Mouse (Mus musculus) heart, adult 18-20 months (tissue): Measurements from ENCODE around the gene Plcb2. TPM values are rescaled to one million over a fixed set of nuclear protein-coding genes. Genes with fewer than 3 reads are reported as not detected.

Experiments used
- DNase-seq, 2 experiments: peaks; one replicate each; pipeline ENCODE4 v3.0.0; 2021 to 2022; ENCODE audit warnings: mixed read lengths in 1 of 2
- long read RNA-seq, 2 experiments: library from polyadenylated mRNA; stranded (forward); transcript quantifications; one replicate each; pipeline ENCODE4 v2.0.0; 2021
- total RNA-seq, 2 experiments: library from RNA; stranded (reverse); gene quantifications; 2 replicates each; pipeline ENCODE4 v1.2.3; 2021

Plcb2 gene
- 1 to 10 TPM; 1.4 to 2.6 TPM for total RNA-seq
- long read RNA-seq, experiment 1 = 0 reads
- long read RNA-seq, experiment 2 = 0 reads

DNA sequence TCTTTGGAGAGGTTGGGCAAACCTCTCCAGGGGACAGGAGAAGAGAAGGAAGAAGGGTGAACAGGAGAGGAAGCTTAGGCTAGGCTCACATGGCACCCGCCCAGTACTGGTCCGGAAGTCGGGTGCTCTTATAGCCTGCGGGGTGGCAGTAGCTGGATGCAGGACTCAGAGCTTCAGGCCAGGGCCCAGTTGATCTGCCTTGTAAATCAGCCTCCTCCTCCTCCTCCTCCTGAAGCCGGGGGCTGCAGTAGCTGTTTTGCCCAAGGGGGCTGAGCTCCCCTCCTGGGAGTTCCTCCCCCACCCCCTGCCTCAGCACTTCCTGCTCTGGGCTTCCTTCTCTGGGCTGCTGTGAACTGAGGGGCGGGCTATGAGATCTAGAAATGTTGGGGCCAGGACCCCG lies at the start of gene Plcb2:
Gene Plcb2, minus strand, starts transcription at position 102 of the 400 bp plus-strand sequence.
- DNase-seq = no peak

DNA sequence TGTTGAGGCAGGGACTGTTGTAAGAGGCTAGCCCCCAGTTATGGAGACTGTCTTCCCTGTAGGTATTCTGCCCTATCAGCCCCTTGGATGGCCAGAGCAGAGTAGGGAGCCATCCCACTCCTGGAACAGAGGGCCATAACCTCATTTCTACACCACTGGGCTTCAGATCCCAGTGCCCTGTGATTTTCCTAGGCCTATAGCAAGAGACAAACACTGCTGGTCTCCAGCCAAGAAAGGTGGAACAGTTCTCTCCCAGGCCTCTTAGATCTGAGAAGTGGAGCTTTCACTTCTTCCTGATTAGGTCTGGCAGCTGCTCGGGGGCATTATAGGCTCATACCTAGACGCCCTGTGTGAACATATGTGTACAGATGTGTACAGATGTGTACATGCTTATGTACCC lies 48.1 kb upstream of the Plcb2 start:
- no peak for DNase-seq

DNA sequence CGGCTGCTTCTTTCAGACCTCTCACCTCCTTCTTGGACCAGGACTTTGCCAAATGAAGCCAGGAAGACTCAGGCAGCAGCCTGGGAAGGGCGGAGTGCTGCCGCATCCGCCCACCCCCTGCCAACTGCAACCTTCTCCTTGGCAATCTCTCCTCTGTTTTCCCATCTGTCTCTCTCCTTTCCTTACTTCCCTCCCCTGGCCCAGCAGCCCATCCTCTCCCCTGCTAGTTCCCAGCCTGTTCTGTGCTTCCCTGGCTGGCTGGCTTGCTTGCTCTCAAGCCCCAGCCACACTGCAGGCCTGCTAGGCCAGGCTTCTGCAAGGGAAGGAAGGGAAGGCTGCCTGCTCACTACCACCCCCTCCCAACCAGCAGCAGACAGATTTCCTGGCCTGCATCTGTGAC lies 47.6 kb upstream of the Plcb2 start:
- DNase-seq = peak in 1 of 2 experiments; percentile 16

DNA sequence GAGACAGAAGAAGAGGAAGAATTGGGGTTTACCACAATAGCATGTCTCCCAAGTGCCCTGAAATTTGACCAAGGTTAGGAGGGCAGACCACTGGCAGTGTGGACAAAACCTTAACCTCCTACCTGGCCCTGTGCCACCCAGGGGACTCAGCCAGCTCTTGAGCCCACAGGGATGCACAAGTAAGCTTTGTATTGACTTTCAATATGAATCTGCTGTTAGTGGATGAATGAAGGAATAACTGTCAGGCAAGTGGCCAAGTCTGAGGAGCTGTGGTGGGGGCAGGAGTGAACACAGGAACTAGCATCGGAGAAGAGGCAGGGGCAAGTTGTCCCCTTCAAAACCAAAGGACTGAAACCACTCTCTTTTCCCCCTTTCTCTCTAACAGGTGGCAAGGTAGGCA lies 47.2 kb upstream of the Plcb2 start:
- no peak for DNase-seq

DNA sequence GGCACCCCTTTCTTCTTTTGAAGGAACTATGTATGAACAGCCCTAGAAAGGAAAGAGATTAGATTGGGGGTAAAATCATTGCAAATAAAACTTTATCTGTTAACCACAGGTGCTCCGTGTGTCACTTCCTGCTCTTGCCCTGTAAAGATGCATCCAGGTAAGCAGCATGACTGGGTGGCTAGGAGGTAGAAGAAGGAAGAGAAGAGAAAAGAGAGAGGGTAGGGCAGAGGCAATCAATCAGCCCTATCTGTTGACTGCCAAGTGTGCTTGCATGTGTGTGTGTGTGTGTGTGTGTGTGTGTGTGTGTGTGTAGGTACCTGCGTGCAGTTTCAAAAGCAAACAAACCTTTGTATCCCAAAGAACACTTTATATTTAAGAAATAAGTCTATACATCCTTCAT lies 46.3 kb upstream of the Plcb2 start:
- DNase-seq = no peak

DNA sequence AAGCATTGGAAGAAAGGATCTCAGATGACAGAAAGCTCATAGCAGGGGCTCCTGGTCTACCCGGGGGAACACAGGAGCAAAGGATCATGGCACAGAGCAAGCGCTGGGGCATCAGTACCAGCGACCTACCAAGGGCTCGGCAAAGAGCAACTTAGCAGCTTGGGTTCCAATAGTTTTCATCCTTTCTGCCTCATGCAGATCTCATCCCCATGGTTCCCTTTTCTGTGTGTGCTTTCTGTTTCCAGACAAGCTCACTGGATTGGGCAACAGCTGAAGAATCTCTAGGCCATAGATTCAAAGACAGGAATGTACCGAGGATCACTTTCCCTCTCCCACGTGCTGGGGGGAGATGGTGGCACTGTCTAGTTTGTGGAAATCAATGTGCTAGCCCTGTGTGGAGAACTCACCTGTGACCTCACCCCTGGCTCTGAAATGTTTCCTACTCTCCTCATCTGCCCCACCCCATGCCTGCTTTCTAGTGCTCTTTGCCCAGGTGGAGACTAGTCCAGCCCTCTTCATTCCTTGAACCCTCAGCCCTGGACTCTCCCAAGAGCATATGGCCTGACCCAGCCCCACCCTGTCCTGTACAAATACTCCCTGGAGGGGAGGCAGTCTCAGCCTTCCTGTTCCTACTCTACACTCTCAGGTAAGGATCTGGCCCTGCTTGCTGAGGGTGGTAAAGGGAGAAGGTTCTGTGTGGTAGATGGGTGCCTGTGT lies 44.1 kb upstream of the Plcb2 start, which contains the start of gene Phgr1:
Gene Phgr1, plus strand, starts transcription at position 612 of the 717 bp plus-strand sequence.
- no peak for DNase-seq

DNA sequence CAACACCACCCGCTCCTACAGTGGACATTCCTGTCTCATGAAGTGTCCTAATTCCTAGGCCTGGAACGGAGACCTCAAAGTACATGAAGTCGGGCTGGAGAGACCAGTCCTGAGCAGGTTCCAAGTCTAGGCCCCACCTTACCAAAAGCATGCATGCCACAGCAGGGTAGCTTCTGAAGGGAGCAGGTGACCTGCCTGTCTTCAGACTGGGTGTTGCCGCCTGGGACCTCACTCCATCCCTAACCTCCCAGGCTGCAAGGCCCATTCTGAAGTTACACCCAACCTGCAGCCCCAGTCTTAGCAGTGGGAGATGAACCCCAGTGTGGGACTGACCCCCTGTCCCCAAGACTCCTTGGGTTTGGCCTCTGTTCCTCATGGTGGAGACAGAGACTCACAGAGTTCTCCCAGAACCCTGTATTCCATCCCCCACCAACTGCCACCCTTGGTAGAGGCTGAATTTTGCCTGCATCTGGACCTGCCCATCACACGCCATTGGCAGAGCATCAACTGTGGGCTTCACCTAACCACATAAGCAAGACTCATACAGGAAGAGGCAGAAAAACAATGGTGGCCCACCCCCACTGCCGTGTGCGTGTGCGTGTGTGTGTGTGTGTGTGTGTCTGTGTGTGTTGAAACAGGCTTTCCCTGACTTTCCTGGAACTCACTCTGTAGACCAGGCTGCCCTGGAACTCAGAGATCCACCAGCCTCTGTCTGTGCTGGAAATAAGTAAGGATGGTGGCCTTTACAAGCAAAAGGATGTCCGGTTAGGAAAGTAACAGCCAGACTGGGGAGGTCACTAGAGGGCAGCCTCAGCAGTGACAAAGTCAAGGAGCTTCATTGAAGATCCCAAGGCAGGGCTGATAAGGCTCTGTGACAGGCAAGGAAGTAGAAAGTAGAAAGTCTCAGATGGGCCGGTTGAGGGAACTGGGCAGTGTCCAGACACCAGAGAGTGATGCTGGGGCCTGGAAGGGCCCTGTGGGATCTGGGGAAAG lies 38.1 kb upstream of the Plcb2 start:
- DNase-seq = peak in 1 of 2 experiments; percentile 29

DNA sequence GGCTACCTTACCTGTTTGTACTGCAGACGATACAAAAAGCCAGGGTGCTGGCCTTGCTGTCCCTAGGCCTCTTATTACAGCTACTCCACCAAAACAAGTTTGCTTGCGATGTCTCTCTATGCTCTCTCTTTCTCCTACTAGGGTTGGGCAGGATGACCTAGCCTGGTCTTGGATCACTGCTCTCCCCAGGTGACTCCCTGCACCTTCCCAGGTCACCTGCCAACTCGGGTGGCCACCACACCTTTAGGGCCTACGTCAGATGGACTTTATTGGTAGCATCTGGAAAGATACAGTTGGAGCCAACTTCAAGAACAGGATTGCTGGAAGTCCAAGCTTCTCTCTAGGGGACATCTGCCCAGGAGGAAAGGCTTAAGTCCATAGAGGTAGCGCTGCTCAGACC lies 36.6 kb upstream of the Plcb2 start:
- no peak for DNase-seq

DNA sequence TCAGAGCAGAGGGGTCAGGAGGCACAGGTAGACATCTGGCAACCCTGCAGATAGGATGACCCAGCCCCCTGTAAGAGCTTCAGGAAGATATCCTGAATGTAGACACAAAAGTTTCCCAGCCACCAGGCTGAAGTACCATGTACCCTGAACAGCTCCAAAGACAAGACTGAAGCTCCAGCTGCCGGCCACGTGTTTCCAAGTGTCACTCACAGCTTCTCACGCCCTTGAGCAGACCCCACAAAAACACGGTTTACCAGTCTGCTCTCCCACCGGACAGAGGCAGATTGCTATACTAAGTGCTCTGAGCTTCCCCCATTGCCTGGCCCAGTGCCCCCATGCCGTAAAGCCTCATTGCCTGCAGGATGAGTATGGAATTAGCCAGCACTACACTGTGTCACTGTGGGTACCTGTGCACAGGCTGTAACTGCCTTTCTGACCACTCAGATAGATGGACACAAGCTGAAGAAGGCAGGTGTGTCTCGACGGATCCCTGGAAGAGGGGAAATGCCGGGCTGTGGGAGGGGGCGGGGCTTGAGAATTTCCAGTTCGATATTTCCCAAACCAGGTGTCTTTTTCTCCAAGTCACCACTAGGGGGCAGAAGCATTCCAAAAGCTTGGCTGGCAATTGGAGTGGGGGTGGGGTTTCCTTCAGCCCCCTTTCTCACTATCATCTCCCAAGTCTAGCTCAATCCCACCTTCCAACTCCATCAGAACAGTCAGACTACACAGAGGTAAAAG lies 36.0 kb upstream of the Plcb2 start:
- DNase-seq = peak; percentile 57 to 75

DNA sequence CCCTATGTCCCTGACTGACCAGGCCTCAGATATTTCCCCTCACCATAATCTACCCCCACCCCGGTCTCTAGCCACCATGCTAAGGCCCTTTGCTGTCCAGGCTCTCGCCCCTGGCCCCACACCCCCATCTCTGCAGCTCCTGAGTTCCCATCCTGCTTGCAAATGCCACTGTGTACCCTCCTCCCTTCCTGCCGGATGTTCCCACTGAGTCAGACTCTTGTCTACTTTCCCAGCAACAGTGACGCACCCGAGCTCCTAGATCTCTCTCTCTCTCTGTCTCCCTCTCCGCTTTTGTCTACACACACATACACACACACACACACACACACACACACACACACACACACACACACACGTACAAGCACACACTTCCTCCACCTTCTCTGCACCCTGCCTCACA lies 35.2 kb upstream of the Plcb2 start:
- DNase-seq = peak; percentile 60 to 84

DNA sequence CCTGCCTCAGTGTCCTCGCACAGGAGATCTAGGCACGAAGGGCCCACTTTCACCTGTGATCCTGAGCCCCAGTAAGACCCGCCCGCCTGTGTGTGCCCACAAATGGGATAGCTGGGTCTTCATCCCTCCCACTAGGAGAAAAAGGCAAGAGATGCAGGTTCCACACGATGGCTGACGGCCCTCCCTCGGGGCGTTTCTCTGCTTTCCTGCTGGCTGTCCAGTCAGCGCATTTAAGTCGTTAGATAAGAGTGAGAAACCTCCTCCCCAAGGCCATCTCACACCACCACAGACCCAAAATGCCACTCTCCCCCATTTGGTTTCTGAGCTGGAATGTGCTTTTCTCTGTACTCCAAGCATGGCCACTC lies 34.5 kb upstream of the Plcb2 start:
- DNase-seq = no peak

DNA sequence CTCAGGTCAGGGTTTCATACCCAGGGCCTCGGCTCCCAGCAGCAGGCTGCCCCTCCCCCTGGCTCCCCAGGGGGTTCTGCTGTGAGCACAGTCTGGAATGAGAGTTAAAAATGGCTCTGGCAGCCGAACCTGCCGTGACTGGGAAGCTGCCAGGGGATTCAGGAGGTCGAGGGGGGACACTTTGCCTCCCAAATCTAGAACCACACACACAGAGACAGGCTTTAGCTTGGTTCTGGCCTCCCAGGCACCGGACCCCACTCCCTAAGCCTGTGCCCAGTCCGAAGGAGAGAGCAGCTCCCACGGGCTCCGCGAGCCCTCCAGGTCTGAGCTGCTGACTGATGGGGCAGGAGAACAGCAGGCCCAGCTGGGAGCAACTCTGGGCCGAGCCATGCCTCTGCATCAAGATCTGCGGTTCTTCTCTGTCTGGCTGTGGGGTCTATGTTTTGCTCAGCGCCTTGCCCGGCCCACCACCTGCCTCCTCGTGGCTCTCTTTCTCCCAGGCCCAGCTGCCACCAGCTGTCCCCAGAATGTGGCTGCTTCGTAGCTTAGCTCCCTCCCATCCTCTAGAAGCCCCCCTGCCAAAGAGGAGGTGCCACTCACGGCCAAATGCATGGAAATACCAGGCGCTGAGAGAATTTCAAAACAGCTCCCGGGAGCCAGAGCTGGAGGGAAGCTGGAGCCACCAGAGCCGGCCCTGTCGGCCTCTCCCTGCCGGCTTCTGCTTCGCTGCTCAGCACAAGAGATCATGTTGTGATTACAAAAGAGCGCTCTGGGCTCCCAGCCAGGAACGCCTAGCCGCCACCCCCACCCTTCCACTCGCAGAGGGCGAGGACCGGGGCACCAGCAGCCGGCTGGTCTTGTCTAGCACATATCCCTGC lies 33.9 kb upstream of the Plcb2 start, which contains the start of gene Ccdc9b:
Gene Ccdc9b, minus strand, starts transcription at position 756 of the 878 bp plus-strand sequence.
- DNase-seq = peak; percentile 94 to 95

DNA sequence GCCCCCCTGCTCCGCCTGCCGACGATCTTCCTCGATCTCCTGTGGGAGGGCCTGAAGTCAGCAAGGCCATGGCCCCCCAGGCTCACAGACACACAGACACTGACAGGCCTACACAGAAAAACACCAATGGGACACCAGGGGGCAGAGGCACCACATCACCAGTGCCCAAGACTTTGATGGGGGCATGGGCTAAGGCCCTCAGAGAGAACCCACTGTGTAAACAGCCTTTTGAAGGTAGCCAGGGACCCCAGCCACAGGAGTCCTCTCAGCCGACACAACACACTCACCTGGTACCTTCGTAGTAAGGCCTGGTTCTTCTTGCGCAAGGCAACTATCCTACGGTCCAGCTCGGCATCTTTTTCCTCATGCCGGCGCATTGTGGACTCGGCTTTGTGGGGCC lies 33.1 kb upstream of the Plcb2 start:
- peak in 1 of 2 experiments; percentile 20 for DNase-seq

DNA sequence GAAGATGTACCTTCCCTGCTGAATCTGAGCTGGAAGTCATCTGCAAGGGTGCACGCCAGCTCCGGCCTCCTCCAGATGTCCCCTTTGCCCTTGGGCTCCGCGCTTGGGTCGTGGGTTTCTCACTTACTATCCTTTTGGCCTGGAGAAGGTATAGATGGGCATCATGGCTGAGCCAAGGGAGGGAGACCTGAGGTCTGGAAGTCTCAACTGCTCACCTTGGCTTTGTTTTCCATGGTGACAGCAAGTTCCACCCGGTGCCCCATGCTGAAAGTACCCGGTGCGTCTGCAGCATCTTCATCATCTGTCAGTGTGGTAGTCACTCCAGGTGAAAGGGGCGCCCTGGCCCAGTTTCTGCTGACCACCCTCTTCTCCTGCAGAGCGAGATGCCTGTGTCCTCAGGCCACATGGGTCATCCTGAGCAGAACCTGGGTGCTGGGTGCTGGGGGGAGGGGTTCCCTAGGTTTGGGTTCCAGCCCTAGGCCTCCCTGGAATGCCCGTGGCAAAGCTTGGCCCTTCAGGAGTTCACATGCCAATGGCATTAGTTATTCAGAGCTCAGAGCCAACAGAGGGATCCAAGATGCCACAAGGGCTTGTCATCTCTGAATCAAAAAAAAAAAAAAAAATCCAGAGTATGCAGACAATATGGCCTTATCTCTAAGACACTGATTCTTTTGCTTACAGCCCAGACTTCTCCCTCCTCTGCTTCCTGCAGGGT lies 32.2 kb upstream of the Plcb2 start:
- peak in 1 of 2 experiments; percentile 31 for DNase-seq

DNA sequence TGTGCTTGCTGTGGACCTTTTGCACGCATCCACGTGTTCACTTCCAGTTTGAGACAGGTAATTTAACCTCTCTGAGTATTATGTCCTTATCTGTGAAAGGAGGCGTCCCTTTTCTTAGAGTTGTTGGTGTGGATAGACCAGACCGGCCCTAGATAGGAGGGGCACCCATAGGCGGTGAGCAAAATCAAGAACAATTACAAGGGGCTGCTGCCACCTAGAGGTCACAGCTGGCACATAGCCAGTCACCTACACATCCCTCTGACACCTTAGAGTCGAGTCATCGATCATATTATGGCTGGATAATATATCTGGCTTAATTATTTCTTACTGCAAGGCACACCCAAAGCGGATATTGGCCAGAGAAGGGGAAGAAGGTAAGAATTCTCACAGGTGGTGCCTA lies 31.6 kb upstream of the Plcb2 start:
- DNase-seq = peak; percentile 52 to 64

DNA sequence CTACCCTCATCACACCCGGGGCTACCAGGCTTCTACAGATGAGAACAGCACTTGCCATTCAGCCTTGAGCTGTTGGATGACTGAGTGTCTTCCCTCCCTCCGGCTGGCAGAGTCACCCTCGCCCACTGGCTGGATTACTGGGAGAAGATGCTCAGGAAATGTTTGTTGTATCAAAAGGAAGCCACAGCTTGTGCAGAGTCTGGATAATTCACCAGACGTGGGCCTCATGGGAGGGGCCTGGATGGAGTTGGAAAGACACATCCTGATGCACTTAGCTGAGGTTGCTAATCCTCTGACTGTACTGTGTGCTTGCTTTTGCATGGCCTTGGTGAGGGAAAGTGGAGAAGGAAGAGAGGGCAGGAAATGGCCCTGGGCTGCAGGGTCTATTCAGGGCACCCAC lies 27.9 kb upstream of the Plcb2 start:
- peak in 1 of 2 experiments; percentile 11 for DNase-seq

DNA sequence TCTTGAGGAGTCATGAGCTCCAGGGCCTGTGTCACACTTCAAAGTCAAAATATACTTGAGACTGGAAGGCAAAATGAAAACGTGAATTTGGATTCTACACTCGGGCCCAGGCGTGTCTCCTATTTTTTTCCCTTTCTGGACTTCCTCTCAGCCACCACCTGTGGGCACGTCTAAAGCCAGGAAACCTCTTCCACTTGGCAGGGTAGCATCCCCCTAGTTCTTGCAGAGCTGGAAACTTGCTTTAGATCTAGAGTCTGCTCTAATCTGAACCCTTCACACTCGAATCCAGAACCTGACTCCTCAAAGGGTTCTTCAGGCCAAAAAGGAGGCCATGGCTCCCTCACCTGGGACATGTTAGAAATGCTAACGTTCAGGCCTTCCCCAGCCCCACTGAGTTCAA lies 27.2 kb upstream of the Plcb2 start:
- no peak for DNase-seq

DNA sequence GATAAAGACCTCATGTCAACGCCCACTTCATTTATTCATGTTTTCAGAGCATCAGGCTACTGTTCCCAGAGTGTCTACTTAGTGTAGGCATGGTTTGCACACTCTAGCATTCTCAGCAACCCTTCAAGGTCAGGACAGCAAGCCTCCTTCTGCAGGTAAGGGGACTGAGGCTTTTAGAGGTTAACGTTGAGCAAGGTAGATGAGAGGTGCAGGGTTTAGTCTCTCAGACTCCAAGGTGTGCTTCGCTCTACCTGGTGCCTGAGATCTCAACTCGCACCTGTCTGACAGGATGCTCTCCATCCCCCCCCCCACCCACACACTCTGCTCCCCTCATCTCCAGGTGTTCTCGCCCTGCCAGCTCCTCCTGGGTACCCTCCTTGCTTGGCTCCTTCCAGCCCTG lies 25.9 kb upstream of the Plcb2 start:
- DNase-seq = no peak

DNA sequence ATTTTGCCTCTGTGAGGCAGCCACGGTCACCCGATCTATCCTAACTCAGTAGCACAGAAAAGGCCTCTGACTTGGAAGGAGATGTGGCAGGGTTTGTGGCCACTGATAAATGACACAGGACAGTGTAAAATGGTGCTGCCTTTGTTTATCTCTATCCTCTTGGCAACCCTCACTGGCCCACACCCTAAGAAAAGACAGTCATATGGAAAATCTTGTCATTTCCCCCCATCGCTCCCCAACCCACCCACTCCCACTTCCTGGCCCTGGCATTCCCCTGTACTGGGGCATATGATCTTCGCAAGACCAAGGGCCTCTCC lies 24.5 kb upstream of the Plcb2 start:
- no peak for DNase-seq

DNA sequence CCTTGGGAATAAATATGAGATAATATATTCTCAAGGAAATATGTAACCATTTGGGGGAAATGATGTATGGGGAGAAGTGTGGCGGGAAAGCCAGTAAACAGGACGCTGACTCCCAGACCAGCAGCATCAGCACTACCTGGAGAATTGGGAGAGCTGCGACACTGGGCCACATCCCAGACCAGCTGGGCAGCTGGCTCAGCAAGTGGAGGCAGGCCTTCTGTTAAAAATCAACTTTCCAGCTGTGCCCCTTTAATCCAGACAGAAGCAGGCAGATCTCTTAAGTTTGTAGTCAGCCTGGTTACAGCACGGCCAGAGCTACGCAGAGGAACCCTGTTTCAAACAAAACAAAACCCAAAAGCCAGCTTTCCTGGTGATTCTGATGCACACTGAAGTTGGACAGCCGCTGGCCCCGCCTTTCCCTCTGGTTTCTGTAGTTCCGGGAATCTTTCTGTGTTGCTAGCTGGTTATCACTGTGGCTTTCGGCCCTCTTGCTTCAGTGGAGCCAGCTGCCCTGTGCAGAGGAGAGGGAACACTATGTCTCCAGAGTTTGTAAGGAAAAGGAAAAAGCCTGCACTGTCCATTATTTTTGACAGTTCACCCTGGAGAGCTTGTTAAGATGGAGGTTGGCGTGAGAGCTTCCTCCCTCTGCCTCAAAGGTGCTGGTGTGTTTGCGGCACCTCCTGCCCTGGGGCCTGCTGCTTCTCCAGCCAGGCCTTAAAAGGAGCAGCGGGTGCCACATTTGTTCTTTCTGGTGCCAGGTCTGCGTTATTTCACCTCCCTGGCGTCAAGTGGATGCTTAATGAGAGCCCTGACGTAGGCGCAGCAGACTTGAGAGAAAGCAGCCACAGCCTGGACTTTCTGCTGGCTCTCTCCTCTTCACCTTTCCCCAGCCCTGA lies 23.9 kb upstream of the Plcb2 start:
- DNase-seq = peak; percentile 64 to 74
